Mouse (Mus musculus) myocyte (in vitro differentiated cells): Measurements from ENCODE around the gene Dhodh. TPM values are rescaled to one million over a fixed set of nuclear protein-coding genes. Genes with fewer than 3 reads are reported as not detected.
A peak's percentile ranks its signal among the peaks of the same experiment; 100 is the strongest.

Experiments used
- H3K27me3 ChIP-seq: one replicate; pipeline ENCODE4 v1.6.1; 2011; ENCODE audit not compliant: control insufficient read depth, insufficient read depth, insufficient read length
- H3K36me3 ChIP-seq: one replicate; pipeline ENCODE4 v1.6.1; 2011; ENCODE audit not compliant: control insufficient read depth, insufficient read depth
- H3K4me2 ChIP-seq: one replicate; pipeline ENCODE4 v1.6.1; 2011; ENCODE audit warnings: low read depth, control low read depth
- H3K4me3 ChIP-seq: one replicate; pipeline ENCODE4 v1.5.1; 2011; ENCODE audit warnings: mild to moderate bottlenecking, control low read depth, moderate library complexity
- H3K79me2 ChIP-seq: one replicate; pipeline ENCODE4 v1.6.1; 2011; ENCODE audit not compliant: control insufficient read depth, insufficient read depth
- H3ac ChIP-seq: one replicate; pipeline ENCODE4 v1.6.1; 2011; ENCODE audit not compliant: control insufficient read depth, insufficient read length
- CEBPB ChIP-seq: IDR thresholded peaks from 2 replicates; pipeline ENCODE4 v1.6.1; 2011; ENCODE audit warnings: mild to moderate bottlenecking, moderate library complexity; ENCODE audit not compliant: poor library complexity, insufficient read depth, severe bottlenecking
- E2F4 ChIP-seq: IDR thresholded peaks from one replicate; pipeline ENCODE4 v1.6.1; 2011; ENCODE audit warnings: mild to moderate bottlenecking, control low read depth, moderate library complexity; ENCODE audit not compliant: insufficient read depth
- MAX ChIP-seq: IDR thresholded peaks from one replicate; pipeline ENCODE4 v1.6.1; 2011; ENCODE audit warnings: low read depth, mild to moderate bottlenecking, control low read depth
- MYOD1 ChIP-seq, 3 experiments: IDR thresholded peaks; one replicate each; pipeline ENCODE4 v1.6.1; 2011; ENCODE audit warnings: control low read depth in 2 of 3, low read depth in 2 of 3, mild to moderate bottlenecking in 2 of 3, moderate library complexity in 1 of 3; ENCODE audit not compliant: insufficient read length in 2 of 3, control insufficient read depth in 1 of 3
- MYOG ChIP-seq, 3 experiments: IDR thresholded peaks; one replicate each; pipeline ENCODE4 v1.6.1; 2011; ENCODE audit warnings: control low read depth in 2 of 3, low read depth in 2 of 3, mild to moderate bottlenecking in 2 of 3; ENCODE audit not compliant: insufficient read length in 2 of 3, control insufficient read depth in 1 of 3, insufficient read depth in 1 of 3
- POLR2A ChIP-seq: IDR thresholded peaks from one replicate; pipeline ENCODE4 v1.6.1; 2011; ENCODE audit warnings: low read depth, mild to moderate bottlenecking, control low read depth, moderate library complexity; ENCODE audit not compliant: insufficient read length
- POLR2AphosphoS2 ChIP-seq: IDR thresholded peaks from one replicate; pipeline ENCODE4 v1.6.1; 2011; ENCODE audit warnings: low read depth, control low read depth; ENCODE audit not compliant: insufficient read length
- REST ChIP-seq: IDR thresholded peaks from one replicate; pipeline ENCODE4 v1.6.1; 2011; ENCODE audit warnings: mild to moderate bottlenecking, control low read depth, moderate library complexity; ENCODE audit not compliant: insufficient read depth, insufficient read length
- SRF ChIP-seq: IDR thresholded peaks from one replicate; pipeline ENCODE4 v1.6.1; 2011; ENCODE audit warnings: low read depth; ENCODE audit not compliant: control insufficient read depth, insufficient read length
- TCF12 ChIP-seq: IDR thresholded peaks from one replicate; pipeline ENCODE4 v1.6.1; 2011; ENCODE audit warnings: mild to moderate bottlenecking, control low read depth; ENCODE audit not compliant: poor library complexity, insufficient read depth, severe bottlenecking
- TCF3 ChIP-seq: IDR thresholded peaks from one replicate; pipeline ENCODE4 v1.6.1; 2011; ENCODE audit warnings: low read depth, control low read depth; ENCODE audit not compliant: insufficient read length
- USF1 ChIP-seq: IDR thresholded peaks from one replicate; pipeline ENCODE4 v1.6.1; 2011; ENCODE audit warnings: low read depth, mild to moderate bottlenecking, control low read depth, moderate library complexity
- polyA plus RNA-seq: library from polyadenylated mRNA; unstranded; fragments of >200 nt; fragmentation: generic; extraction: Trizol; gene quantifications from one replicate; pipeline ENCODE4 v1.2.1, GENCODE M21; 2012; ENCODE audit warnings: missing spikeins

Dhodh gene
- polyA plus RNA-seq, 1 experiment, result 16.7 TPM

- no peaks in the 10 kb centered on the region for H3K79me2 ChIP-seq
- H3K4me3 ChIP-seq, result no peak overlapping the region
- H3K27me3 ChIP-seq, result no peaks in the 10 kb centered on the region
- TF ChIP-seq TCF12 (no peak), MYOD1 (IDR thresholded peaks at IDR 0.05; ENCODE audit: control insufficient read depth in 1 of 3, insufficient read length in 2 of 3, low read depth in 2 of 3) (peak in 2 of 3 experiments; percentile 23 to 54), MYOG (IDR thresholded peaks at IDR 0.05; ENCODE audit: control insufficient read depth in 1 of 3, insufficient read depth in 1 of 3, insufficient read length in 2 of 3, low read depth in 2 of 3) (peak in 1 of 3 experiments; percentile 56)
- H3ac ChIP-seq, result no peak overlapping the region
- no peak overlapping the region for H3K4me2 ChIP-seq
- no peaks in the 10 kb centered on the region for H3K36me3 ChIP-seq
Measured at GRCm38 (mm10) chr8:109576311-109576710, 32.2 kb downstream of the Dhodh start.

DNA sequence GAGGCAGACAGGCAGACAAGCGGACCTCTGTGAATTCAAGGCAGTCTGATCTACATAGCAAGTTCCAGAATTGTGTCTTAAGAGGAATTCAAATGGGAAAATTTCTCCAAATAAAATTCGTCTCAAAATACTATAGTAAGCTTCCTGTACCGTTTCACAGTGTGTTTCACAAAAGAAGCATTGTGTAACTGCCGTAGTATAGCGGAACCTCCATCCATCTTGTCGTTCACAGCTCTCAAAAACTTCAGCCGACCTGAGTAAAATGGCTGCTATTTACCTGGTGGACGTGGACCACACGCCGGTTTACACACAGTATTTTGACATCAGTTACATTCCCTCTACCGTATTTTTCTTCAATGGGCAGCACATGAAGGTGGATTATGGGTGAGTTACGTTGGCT lies 37.3 kb downstream of the Dhodh start:
- Histone ChIP-seq H3K36me3 (no peaks in the 10 kb centered on the region), H3K4me3 (no peak overlapping the region), H3K4me2 (no peak overlapping the region), H3K27me3 (no peaks in the 10 kb centered on the region), H3ac (no peak overlapping the region), H3K79me2 (no peaks in the 10 kb centered on the region)
- TF ChIP-seq USF1 (no peak), MAX (no peak), TCF12 (no peak), POLR2A (no peak)

- Histone ChIP-seq H3K79me2 (peaks cover 27% of the 10 kb centered on the region), H3ac (peak within 1 kb of the TSS; percentile 47), H3K4me3 (peak within 1 kb of the TSS; percentile 81), H3K27me3 (no peaks in the 10 kb centered on the region), H3K4me2 (peak within 1 kb of the TSS; percentile 88), H3K36me3 (peaks cover 12% of the 10 kb centered on the region)
- TF ChIP-seq TCF3 (no peak), REST (no peak), MYOD1 (IDR thresholded peaks at IDR 0.05; ENCODE audit: control insufficient read depth in 1 of 3, insufficient read length in 2 of 3, low read depth in 2 of 3) (no peak), SRF (peak; percentile 48), USF1 (peak; percentile 34), MYOG (IDR thresholded peaks at IDR 0.05; ENCODE audit: control insufficient read depth in 1 of 3, insufficient read depth in 1 of 3, insufficient read length in 2 of 3, low read depth in 2 of 3) (peak in 1 of 3 experiments; percentile 3), POLR2A (peak; percentile 29), TCF12 (no peak), MAX (no peak), E2F4 (no peak), CEBPB (no peak), POLR2AphosphoS2 (no peak)
Measured at GRCm38 (mm10) chr8:109565498-109566333, 42.8 kb downstream of the Dhodh start, which contains the start of the genes Dhx38 and Txnl4b. TSS of gene Dhx38 (minus strand) at chr8:109565861. TSS of gene Txnl4b (plus strand) at chr8:109565892.

DNA sequence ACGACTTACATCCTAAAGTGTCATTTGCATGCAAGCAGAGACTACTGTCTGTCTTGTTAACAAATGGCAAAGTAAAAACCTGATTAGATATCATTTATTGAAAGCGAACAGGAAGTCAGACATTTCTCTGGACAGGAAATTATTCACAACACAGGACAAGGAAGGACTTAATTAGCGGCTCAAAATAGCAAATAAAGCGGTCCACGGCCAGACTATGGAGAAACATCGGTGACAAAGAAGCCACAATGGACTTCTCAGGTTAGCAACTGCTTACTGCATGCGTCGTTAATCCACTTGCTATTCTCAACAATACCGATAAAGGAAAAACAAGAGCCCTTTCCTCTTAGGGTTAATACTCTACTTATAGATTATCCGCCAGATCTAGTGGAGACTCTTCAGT lies 43.7 kb downstream of the Dhodh start:
- peaks cover 27% of the 10 kb centered on the region for H3K79me2 ChIP-seq
- H3K4me3 ChIP-seq, result peak overlapping the region; percentile 81
- no peaks in the 10 kb centered on the region for H3K27me3 ChIP-seq
- peak overlapping the region; percentile 47 for H3ac ChIP-seq
- TF ChIP-seq POLR2AphosphoS2, result no peak
- no peak for TF ChIP-seq E2F4
- TF ChIP-seq USF1, result no peak
- peak overlapping the region; percentile 77 for H3K4me2 ChIP-seq
- H3K36me3 ChIP-seq, result peaks cover 13% of the 10 kb centered on the region

DNA sequence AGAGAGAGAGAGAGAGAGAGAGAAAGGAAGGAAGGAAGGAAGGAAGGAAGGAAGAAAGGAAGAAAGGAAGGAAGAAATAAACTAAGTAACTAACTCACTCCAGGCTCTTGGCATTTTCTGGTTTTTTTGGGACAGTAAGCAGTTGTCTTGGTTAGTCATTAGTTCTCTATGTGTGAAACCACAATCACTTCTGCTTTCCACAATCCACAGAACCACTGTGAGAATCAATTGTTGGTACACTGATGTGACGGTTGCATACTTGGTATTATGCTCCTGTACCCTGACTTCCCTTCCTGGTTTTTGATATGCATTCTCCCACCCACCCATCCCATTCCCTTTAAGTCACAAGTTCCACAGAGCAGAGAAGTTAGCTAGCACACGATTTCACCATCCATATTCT lies 44.6 kb downstream of the Dhodh start:
- Histone ChIP-seq H3ac (no peak overlapping the region), H3K36me3 (peaks cover 13% of the 10 kb centered on the region), H3K4me3 (peak overlapping the region; percentile 81), H3K27me3 (no peaks in the 10 kb centered on the region), H3K79me2 (peaks cover 27% of the 10 kb centered on the region), H3K4me2 (peak overlapping the region; percentile 77)
- TF ChIP-seq MYOD1 (IDR thresholded peaks at IDR 0.05; ENCODE audit: control insufficient read depth in 1 of 3, insufficient read length in 2 of 3, low read depth in 2 of 3) (no peak), MYOG (IDR thresholded peaks at IDR 0.05; ENCODE audit: control insufficient read depth in 1 of 3, insufficient read depth in 1 of 3, insufficient read length in 2 of 3, low read depth in 2 of 3) (peak in 1 of 3 experiments; percentile 5)
